Mouse (Mus musculus): ENCODE measurements around the gene Rnase4. TPM values are rescaled to one million over a fixed set of nuclear protein-coding genes. Genes with fewer than 3 reads are reported as not detected.
A peak's percentile ranks its signal among the peaks of the same experiment; 100 is the strongest.
"Not testable (repeated sequence)": the region's sequence is repeated elsewhere in the genome, so short reads cannot be mapped to it uniquely, and the experiment has no call there.

Rnase4 gene
- polyA plus RNA-seq, 1 experiment from 2014 or later, result 10.6 TPM

GRCm38 (mm10) chr14:51090077-51090781 lies 648 bp upstream of the Rnase4 start:
- H3K4me3 ChIP-seq (replicated peaks), result peak overlapping the region; percentile 52
- H3K4me2 ChIP-seq (replicated peaks), result peak overlapping the region; percentile 73
- no peaks in the 10 kb centered on the region for H3K27me3 ChIP-seq
- peak; percentile 29 for ATAC-seq
- H3K9me3 ChIP-seq, result no peaks in the 10 kb centered on the region
- peak overlapping the region; percentile 60 for H3K9ac ChIP-seq (replicated peaks)
- WGBS, result under 1% methylated on average over 27 of the region's 27 CpGs
- H3K4me1 ChIP-seq (replicated peaks), result peaks cover 16% of the 10 kb centered on the region
- peak overlapping the region; percentile 71 for H3K27ac ChIP-seq
- H3K36me3 ChIP-seq, result no peaks in the 10 kb centered on the region

- WGBS, result 53% methylated on average over 8 of the region's 8 CpGs
- no peak overlapping the region for H3K4me3 ChIP-seq (replicated peaks)
- no peak for ATAC-seq
Measured at GRCm38 (mm10) chr14:51092073-51092620, 1.3 kb downstream of the Rnase4 start.

DNA sequence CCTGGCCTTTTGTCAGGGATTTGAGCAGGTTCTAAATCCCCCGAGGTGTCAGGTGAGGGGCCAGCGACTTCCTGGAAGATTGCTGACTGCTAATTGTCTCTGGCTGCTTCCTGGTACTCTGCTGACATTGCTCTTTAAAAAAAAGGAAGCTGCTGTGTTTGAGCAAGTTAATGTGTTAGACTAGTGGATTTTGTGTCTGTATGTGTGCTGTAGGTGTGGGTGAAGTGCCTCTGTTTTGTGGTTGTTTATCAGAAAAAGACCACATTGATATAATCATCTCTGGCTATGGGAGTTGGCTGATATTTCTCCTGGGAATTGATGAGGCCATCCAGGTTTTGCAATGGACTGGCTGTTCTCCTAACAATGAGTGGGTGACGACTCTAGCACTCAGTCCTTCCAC lies 2.6 kb downstream of the Rnase4 start:
- Histone ChIP-seq H3K4me2 (replicated peaks) (no peak overlapping the region), H3K27ac (no peak overlapping the region), H3K9ac (replicated peaks) (no peak overlapping the region), H3K9me3 (no peaks in the 10 kb centered on the region), H3K27me3 (no peaks in the 10 kb centered on the region), H3K4me3 (replicated peaks) (no peak overlapping the region), H3K4me1 (replicated peaks) (peaks cover 12% of the 10 kb centered on the region), H3K36me3 (no peaks in the 10 kb centered on the region)
- WGBS, result 44% methylated on average over 3 of the region's 3 CpGs
- ATAC-seq, result no peak

More at GRCm38 (mm10) chr14:51092073-51092620, 1.3 kb downstream of the Rnase4 start:
- Histone ChIP-seq H3K9ac (replicated peaks) (no peak overlapping the region), H3K27me3 (no peaks in the 10 kb centered on the region), H3K36me3 (no peaks in the 10 kb centered on the region), H3K9me3 (no peaks in the 10 kb centered on the region), H3K4me2 (replicated peaks) (0 out of 2 replicates have a peak overlapping the region, but pooled peaks have one; percentile 73), H3K4me1 (replicated peaks) (peaks cover 16% of the 10 kb centered on the region), H3K27ac (no peak overlapping the region)

GRCm38 (mm10) chr14:51094096-51094875 lies 3.4 kb downstream of the Rnase4 start:
- WGBS, result 84% methylated on average over 5 of the region's 5 CpGs
- no peaks in the 10 kb centered on the region for H3K36me3 ChIP-seq

GRCm38 (mm10) chr14:51094921-51095320 lies 4.0 kb downstream of the Rnase4 start:
- 0 out of 2 replicates have a peak, but pooled peaks cover 6% of the 10 kb centered on the region for H3K4me1 ChIP-seq (replicated peaks)
- H3K9me3 ChIP-seq, result no peaks in the 10 kb centered on the region
- WGBS, result 70% methylated on average over 8 of the region's 9 CpGs
- no peak overlapping the region for H3K4me2 ChIP-seq (replicated peaks)
- no peaks in the 10 kb centered on the region for H3K36me3 ChIP-seq
- no peak overlapping the region for H3K9ac ChIP-seq (replicated peaks)
- no peaks in the 10 kb centered on the region for H3K27me3 ChIP-seq
- no peak overlapping the region for H3K4me3 ChIP-seq (replicated peaks)
- no peak overlapping the region for H3K27ac ChIP-seq
- no peak for ATAC-seq

More at GRCm38 (mm10) chr14:51094096-51094875, 3.4 kb downstream of the Rnase4 start:
- ATAC-seq, result no peak
- H3K9ac ChIP-seq (replicated peaks), result no peak overlapping the region
- no peaks in the 10 kb centered on the region for H3K9me3 ChIP-seq
- no peak overlapping the region for H3K4me3 ChIP-seq (replicated peaks)
- 0 out of 2 replicates have a peak, but pooled peaks cover 6% of the 10 kb centered on the region for H3K4me1 ChIP-seq (replicated peaks)
- no peak overlapping the region for H3K27ac ChIP-seq
- H3K4me2 ChIP-seq (replicated peaks), result no peak overlapping the region
- H3K27me3 ChIP-seq, result no peaks in the 10 kb centered on the region

- Histone ChIP-seq H3K4me3 (replicated peaks) (no peak overlapping the region), H3K9ac (replicated peaks) (no peak overlapping the region), H3K4me2 (replicated peaks) (no peak overlapping the region), H3K9me3 (no peaks in the 10 kb centered on the region), H3K36me3 (no peaks in the 10 kb centered on the region), H3K4me1 (replicated peaks) (0 out of 2 replicates have a peak, but pooled peaks cover 3% of the 10 kb centered on the region), H3K27me3 (no peaks in the 10 kb centered on the region), H3K27ac (no peak overlapping the region)
- 80% methylated on average over 9 of the region's 9 CpGs for WGBS
- ATAC-seq, result no peak
Measured at GRCm38 (mm10) chr14:51095736-51096524, 5.1 kb downstream of the Rnase4 start.

GRCm38 (mm10) chr14:51098300-51098699 lies 7.4 kb downstream of the Rnase4 start:
- not testable (repeated sequence) for H3K4me1 ChIP-seq (replicated peaks); H3K4me3 ChIP-seq (replicated peaks); H3K4me2 ChIP-seq (replicated peaks); H3K9ac ChIP-seq (replicated peaks); H3K27ac ChIP-seq; H3K27me3 ChIP-seq; H3K9me3 ChIP-seq; H3K36me3 ChIP-seq
- 45% methylated on average over 1 of the region's 1 CpGs for WGBS
- ATAC-seq, result peak; percentile 59; the same call in 1 of the 2 replicates

- no peak for ATAC-seq
- WGBS, result 97% methylated on average over 11 of the region's 11 CpGs
- no peak overlapping the region for H3K4me3 ChIP-seq (replicated peaks)
- no peaks in the 10 kb centered on the region for H3K27me3 ChIP-seq
- H3K9me3 ChIP-seq, result no peaks in the 10 kb centered on the region
- no peak overlapping the region for H3K9ac ChIP-seq (replicated peaks)
- H3K4me2 ChIP-seq (replicated peaks), result no peak overlapping the region
- no peak overlapping the region for H3K27ac ChIP-seq
- H3K4me1 ChIP-seq (replicated peaks), result no peaks in the 10 kb centered on the region
- no peaks in the 10 kb centered on the region for H3K36me3 ChIP-seq
Measured at GRCm38 (mm10) chr14:51098921-51099320, 8.0 kb downstream of the Rnase4 start.

DNA sequence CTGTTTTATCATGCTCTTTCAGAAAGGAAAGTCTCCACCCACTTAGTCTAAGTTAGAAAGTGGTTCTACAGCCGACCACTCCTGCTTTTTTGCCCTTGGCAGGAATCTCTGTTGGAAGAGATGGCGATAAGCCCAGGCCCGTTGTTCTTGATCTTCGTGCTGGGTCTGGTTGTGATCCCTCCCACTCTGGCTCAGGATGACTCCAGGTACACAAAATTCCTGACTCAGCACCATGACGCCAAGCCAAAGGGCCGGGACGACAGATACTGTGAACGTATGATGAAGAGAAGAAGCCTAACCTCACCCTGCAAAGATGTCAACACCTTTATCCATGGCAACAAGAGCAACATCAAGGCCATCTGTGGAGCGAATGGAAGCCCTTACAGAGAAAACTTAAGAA lies 10.4 kb downstream of the Rnase4 start:
- Histone ChIP-seq H3K4me2 (replicated peaks) (no peak overlapping the region), H3K36me3 (no peaks in the 10 kb centered on the region), H3K4me3 (replicated peaks) (no peak overlapping the region), H3K27ac (no peak overlapping the region), H3K27me3 (no peaks in the 10 kb centered on the region), H3K4me1 (replicated peaks) (no peaks in the 10 kb centered on the region), H3K9me3 (no peaks in the 10 kb centered on the region), H3K9ac (replicated peaks) (no peak overlapping the region)
- 81% methylated on average over 9 of the region's 9 CpGs for WGBS
- no peak for ATAC-seq

DNA sequence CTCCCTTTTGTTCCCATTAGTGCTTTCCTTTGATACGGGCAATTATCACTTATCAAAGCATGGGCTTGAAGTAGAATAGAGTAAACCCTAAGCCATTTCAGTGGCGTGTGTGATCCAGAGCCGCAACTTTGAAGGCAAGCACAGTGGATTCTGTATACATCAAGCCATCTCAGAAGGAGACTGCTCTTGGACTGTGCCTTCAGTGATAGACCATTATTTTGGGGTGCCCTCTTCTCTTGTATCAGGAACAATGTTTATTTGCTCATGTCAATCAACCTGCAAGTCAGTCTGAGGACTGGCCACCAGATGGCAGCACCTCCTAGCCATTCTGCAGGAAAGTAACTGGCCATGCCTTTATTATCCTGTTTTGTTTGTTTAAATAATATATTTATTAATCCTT lies 12.3 kb downstream of the Rnase4 start:
- Histone ChIP-seq H3K9ac (replicated peaks) (no peak overlapping the region), H3K4me2 (replicated peaks) (no peak overlapping the region), H3K4me3 (replicated peaks) (no peak overlapping the region), H3K27ac (no peak overlapping the region), H3K9me3 (no peaks in the 10 kb centered on the region), H3K4me1 (replicated peaks) (no peaks in the 10 kb centered on the region), H3K27me3 (no peaks in the 10 kb centered on the region), H3K36me3 (no peaks in the 10 kb centered on the region)
- WGBS, result 59% methylated on average over 3 of the region's 3 CpGs
- peak; percentile 57; the same call in 1 of the 2 replicates for ATAC-seq

GRCm38 (mm10) chr14:51104366-51104765 lies 13.5 kb downstream of the Rnase4 start:
- Histone ChIP-seq H3K4me3 (replicated peaks) (no peak overlapping the region), H3K9me3 (no peaks in the 10 kb centered on the region), H3K4me2 (replicated peaks) (no peak overlapping the region), H3K4me1 (replicated peaks) (no peaks in the 10 kb centered on the region), H3K27ac (no peak overlapping the region), H3K9ac (replicated peaks) (no peak overlapping the region), H3K27me3 (no peaks in the 10 kb centered on the region), H3K36me3 (no peaks in the 10 kb centered on the region)
- 81% methylated on average over 2 of the region's 2 CpGs for WGBS
- no peak for ATAC-seq

Measured in midbrain, embryonic 13.5 days (tissue).